Mouse (Mus musculus) 3T3-L1 (cell line): ENCODE measurements around the gene Cln5.

Experiments
- DNase-seq: peaks from one replicate; pipeline ENCODE4 v3.0.0-alpha.2; 2015; ENCODE audit warnings: low read depth, low spot score

Cln5 gene

GRCm38 (mm10) chr14:103069864-103070611 is at the start of gene Cln5:
Gene Cln5, plus strand, starts transcription at chr14:103070216.
- peak; percentile 88 for DNase-seq

GRCm38 (mm10) chr14:103029203-103029602 is 40.8 kb upstream of the Cln5 start:
- no peak for DNase-seq

DNA sequence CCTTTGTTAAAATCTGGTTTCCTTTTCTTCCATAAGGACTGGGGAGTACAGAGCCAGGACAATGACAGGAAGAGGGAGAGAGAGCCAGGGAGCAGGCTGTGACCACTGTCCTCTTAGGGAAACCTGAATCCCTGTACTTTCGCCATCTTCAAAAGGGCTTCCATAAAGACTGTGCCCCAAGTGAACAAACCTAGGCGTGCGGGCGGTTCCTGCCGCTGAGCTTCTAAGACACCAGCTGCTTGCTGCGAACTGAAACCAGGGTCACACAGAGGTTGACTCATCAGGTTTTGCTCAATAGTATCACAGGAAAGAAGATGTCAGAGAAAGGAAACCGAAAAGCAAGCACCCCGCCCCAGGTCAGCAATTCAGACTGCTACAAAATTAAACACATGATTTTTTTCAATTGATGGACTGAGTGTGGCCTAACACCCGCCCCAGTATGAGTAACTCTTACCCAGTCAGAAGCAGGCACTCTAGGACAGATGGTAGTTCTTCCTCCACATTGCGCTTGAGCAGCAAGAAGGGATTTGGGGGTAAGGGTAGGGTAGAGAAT is 36.7 kb upstream of the Cln5 start:
- DNase-seq: peak; percentile 21

DNA sequence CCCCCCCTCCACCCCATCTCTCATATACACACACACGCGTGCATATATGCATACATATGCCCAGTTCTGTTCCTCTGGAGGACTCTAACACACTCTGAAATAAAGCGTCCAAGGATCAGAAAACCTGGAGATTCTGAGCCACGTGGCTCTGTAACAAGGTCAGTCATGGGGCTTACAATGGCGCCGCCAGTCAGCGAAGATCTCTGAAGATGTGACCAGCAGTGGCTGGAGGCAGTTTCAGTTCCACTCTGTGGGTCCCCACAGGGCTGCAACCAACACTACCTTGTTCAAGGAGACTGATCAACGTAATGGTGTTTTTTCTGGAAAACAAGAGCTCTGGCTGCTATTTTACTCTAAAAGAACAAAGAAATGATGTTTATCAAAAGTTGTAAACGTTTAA is 35.9 kb upstream of the Cln5 start:
- DNase-seq: no peak

DNA sequence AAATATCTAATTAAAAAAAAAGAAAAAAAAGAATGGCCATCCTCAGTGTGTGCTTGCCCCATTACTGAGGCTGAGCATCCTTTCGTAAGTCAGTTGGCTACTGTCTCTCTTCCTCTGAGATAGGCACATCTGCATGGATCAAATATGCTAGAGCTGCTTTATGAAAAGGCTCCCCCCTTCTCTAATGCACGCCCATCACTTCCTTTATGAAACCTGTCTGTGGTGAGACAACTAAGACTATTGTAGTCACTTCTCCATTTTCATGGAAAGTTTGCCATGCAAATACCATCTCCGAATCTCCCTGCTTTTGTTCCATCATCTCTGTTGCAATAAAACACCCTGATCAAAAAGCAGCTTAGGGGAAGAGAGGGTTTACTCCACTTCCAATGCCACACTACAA is 33.0 kb upstream of the Cln5 start:
- DNase-seq: no peak

GRCm38 (mm10) chr14:103046677-103047076 is 23.3 kb upstream of the Cln5 start, which contains the start of gene Acod1:
Gene Acod1, plus strand, starts transcription at chr14:103046977.
- no peak for DNase-seq

GRCm38 (mm10) chr14:103048292-103049086 is 21.5 kb upstream of the Cln5 start:
- no peak for DNase-seq

DNA sequence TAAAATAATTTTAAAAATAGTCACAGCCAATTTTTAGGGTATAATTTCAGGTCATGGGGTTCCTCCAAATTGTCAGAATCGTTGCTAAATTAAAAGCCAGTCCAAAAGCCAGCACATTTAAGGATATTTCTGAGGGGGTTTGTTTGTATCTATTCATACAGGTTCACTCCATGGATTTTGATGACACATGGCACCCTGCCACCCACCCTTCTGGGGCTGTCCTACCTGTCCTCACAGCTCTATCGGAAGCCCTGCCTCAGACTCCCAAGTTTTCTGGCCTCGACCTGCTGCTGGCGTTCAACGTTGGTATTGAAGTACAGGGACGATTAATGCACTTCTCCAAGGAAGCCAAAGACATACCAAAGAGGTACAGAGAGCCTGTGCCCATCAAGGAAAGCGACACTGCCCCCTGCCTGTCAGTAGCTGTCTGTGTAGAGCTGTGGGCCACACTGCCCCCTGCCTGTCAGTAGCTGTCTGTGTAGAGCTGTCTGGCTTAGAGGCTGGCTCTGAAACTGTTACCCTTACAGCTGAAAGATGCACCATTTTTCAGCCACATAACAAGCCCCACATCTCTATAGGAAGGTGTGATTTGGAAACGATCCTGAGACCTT is 18.8 kb upstream of the Cln5 start:
- DNase-seq: peak; percentile 74

DNA sequence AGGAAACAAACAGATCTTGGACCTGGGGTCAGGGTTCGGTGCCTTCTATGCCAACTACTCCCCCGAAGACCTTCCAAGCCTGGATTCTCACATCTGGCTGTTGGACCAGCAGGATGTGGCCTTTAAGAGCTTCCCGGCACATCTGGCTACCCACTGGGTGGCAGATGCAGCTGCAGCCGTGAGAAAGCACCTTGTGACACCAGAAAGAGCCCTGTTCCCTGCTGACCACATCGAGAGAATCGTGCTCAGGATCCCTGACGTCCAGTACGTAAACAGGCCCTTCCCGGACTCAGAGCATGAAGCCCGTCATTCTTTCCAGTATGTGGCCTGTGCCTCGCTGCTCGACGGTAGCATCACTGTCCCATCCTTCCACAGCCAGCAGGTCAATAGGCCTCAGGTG is 15.3 kb upstream of the Cln5 start:
- DNase-seq: no peak

DNA sequence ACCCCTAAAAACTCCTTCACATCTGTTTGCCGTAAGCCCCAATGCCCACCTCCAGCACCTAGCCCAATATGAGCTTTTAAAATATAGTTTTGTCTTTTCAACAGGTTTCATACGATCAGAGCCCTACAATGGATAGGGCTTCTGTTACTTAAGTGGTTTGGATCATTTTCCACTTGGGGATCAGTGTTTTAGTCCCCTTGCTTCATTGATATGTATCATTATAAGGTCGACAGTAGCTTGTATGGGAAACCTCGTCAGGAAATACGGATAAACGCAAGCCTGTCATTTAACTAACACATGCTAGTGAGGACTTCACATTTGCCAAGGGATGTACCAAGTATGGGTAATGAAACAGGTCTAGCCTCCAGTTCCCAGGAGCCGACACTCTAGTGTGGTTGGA is 13.4 kb upstream of the Cln5 start:
- no peak for DNase-seq

DNA sequence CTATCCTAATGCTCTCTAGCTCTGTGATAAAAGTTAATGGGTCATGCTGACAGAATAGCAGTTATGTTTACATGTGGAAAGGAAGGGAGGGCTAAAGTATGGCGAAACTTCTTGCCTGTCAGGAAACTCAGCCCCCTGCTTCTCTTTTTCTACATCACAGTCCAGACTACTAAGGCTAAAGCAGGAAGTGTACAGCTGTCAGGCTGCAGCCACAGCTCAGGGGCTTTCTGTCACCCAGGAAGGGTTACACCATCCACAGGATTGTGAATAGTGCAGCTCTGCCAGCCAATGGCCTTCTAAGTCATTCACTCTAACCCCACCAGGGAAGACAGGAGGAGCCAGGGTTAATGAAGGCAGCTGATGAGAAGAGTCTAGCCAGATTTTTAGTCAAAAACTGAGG is 11.0 kb upstream of the Cln5 start:
- DNase-seq: no peak

GRCm38 (mm10) chr14:103059495-103059894 is 10.5 kb upstream of the Cln5 start:
- no peak for DNase-seq

GRCm38 (mm10) chr14:103065294-103066167 is 4.5 kb upstream of the Cln5 start:
- DNase-seq: peak; percentile 86

- DNase-seq: no peak
Observed at GRCm38 (mm10) chr14:103069465-103069863, 552 bp upstream of the Cln5 start.

- peak; percentile 21 for DNase-seq
Observed at GRCm38 (mm10) chr14:103070790-103071189, 774 bp downstream of the Cln5 start.

- DNase-seq: no peak
Observed at GRCm38 (mm10) chr14:103071471-103071870, 1.5 kb downstream of the Cln5 start.

DNA sequence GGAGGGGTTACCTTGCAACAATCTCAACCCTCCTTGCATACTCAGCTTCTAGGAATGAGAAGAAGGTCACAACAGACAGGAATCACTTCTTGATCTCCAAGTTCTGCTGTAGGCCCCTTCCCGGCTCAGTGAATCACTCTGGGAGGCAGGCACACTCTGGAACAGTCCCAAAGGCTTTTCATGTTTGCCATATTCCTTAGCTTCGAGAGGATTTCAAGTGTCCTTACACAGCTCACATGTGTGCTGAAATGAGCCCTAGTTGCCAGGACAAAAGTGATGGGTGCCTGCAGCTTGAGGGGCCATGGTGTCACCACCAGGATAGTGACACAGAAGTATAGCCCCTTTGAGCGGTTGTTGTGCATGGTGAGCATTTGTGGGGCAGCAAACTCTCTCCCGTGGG is 2.7 kb downstream of the Cln5 start:
- DNase-seq: no peak

DNA sequence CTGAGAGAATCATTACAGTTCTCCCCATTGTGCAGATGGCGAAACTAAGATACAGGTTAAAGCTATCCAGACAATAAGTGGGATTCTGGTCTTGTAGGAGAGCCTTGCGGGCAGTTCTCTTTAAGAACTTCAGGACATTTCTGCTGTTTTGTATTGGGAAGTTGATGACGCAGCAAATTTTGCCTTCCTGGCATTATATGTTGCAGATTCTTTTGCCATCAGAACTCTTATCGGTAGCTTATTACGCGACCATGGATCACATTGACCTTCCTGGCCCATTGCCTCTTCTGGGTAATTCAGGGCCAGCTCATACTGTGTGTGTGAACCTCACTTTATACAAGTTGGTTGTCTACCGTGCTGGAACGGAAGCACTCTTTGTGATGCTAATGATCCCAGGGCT is 3.8 kb downstream of the Cln5 start:
- DNase-seq: no peak

DNA sequence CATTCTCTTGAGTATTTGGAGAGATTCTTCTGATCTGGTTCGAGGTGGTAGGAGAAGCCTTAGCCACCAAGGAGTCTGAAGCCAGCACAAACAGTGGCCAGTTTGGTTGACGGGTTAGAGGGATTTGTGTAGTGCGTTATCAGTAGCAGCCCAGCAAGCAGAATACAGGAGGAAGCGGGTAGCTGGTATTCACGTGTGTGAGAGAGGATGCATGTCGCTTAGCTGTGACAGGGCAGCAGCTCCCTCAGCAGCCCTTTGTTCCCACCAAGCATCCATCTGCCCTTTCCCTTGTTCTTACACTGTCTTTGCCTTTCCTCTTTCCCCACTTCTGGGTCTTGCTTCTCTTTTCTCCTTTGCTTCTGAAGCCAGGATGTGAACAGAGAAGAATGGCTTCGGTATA is 5.2 kb downstream of the Cln5 start:
- no peak for DNase-seq

DNA sequence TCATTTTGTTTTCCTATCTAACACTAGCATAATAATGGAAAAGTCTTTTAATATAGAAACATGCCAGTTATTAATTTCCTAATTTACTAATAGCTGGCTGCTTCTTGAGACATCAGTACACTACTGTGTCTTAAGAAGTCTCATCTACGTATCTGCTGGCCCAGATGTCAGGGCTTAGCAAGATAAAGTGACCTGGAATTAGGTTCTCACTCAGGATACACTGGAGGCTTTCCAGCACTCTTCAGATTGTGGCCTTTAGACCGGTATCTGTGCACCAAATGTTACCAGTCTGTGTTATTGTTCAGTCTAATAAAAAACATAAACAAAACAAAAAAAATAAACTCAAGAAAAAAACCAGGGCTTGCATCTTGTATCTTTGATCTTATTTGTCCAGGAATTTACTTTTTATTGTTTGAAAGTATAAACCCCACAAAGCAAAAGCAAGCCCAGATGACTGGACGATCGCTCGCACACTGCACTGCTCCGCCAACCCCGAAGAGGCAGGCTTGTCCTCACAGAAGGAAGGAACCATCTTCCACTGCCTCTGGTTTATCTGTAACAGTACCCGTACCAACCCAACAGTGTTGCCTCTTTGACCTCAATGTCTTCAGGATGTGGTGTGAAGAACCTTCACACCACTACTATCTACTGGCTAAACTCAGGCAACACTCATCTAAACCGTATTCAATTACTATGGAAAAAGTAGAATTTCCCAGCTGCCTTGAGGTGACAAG is 7.4 kb downstream of the Cln5 start:
- DNase-seq: no peak
